ENCODE assay signal across 9 mouse cellular contexts in the genomic region with DNA sequence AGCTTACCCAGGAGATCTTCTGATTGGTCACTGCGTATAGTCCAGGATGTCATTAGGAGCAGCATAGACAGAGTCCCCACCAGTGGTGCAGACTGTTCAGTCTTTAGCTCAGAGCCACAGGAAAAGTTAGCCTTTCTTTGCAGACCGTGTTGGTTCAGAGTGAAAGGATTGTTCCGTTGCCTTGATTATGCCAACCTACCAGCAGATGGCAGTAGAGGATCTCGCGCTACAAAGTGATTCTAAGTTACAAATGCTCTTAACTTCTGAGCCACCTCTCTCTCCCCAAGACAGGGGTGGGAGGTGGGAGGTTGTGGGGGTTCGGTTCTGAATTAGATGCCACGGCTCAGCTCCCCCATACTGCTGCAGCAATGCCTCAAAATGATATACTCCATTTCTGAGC. TPM values are rescaled to one million over a fixed set of nuclear protein-coding genes. Genes with fewer than 3 reads are reported as not detected.
A peak's percentile ranks its signal among the peaks of the same experiment; 100 is the strongest.
DNase-seq lines count a peak whose midpoint lies in the region; ATAC-seq and TF ChIP-seq lines count a peak whose summit lies in the region.
"Had no signal": no experiment of that assay in that cellular context is flagged by ENCODE, and none has a peak within 500 bp of the region (broad histone marks: within the 10 kb centered on the region; RNA-seq: fewer than 3 reads in every experiment).

No protein-coding gene starts in this region.

- no peaks in the 10 kb centered on the region for H3K4me1 ChIP-seq in limb, embryonic 10.5 days
- H3K4me1 ChIP-seq: heart, embryonic 15.5 days had no signal

- intact Hi-C loops in gastrocnemius, adult 2 months (cut with DNase I) = loop anchor here (1.0 to 2.0 kb wide), 2 partner anchors 129 to 362 kb away; no protein-coding TSS in a partner anchor

- TF ChIP-seq CTCF in gastrocnemius, adult 2 months (IDR thresholded peaks at IDR 0.05) = peak; percentile 99

- DNase-seq in B cell, adult 2 months = peak; percentile 77 to 78
- DNase-seq in R1 (ENCODE audit: low read depth, low spot score) = peak; percentile 72
- peak; percentile 76 to 86 for DNase-seq in cerebellum, postnatal 10 days
- peak; percentile 59 for DNase-seq in gastrocnemius, adult 2 months
- peak; percentile 61 for DNase-seq in kidney, adult 18-20 months
- peak; percentile 71 for DNase-seq in limb, embryonic 10.5 days (ENCODE audit: low spot score)
- peak; percentile 66 for DNase-seq in testis, postnatal 10 days (ENCODE audit: low spot score)

- no peak overlapping the region for H3K4me3 ChIP-seq in gastrocnemius, adult 2 months
- H3K4me3 ChIP-seq in limb, embryonic 10.5 days = no peak overlapping the region
- H3K4me3 ChIP-seq: heart, embryonic 15.5 days had no signal

- H3K27ac ChIP-seq in gastrocnemius, adult 2 months = no peak overlapping the region
- no peak overlapping the region for H3K27ac ChIP-seq in limb, embryonic 10.5 days
- H3K27ac ChIP-seq: heart, embryonic 15.5 days had no signal

- no peaks in the 10 kb centered on the region for H3K27me3 ChIP-seq in limb, embryonic 10.5 days (ENCODE audit: low read depth, poor library complexity, severe bottlenecking)

- H3K36me3 ChIP-seq in limb, embryonic 10.5 days = no peaks in the 10 kb centered on the region
- H3K36me3 ChIP-seq: heart, embryonic 15.5 days had no signal

- 14% methylated on average over 7 of the region's 7 CpGs for WGBS in limb, embryonic 10.5 days

- ATAC-seq in monocyte, adult 5-6 weeks (replicated peaks; ENCODE audit: insufficient number of reproducible peaks, low FRiP score, low TSS enrichment, poor library complexity, severe bottlenecking) = peak; percentile 75

- H3K9me3 ChIP-seq in limb, embryonic 10.5 days (replicated peaks) = no peaks in the 10 kb centered on the region
- H3K9me3 ChIP-seq: heart, embryonic 15.5 days had no signal

RNA-seq across cellular contexts. Expression of gene Inpp4a, which starts 27.2 kb away (rescaled TPM):
- total RNA-seq in gastrocnemius, adult 2 months (2021) = 10 to 100 TPM; 18.0 to 19.5 TPM
- polyA plus RNA-seq in limb, embryonic 10.5 days (2016; fragmentation: Nextera tagmentation; extraction: Ambion mirVana) = 7.9 and 11.3 TPM in 2 replicates
- 17.2 to 32.5 TPM (median 17.4 TPM) in 3 replicates for total RNA-seq in monocyte, adult 5-6 weeks (2017)

RNA-seq across cellular contexts. Expression of gene Cnga3, which starts 58.2 kb away (rescaled TPM):
- total RNA-seq in gastrocnemius, adult 2 months (2021) = under 1 TPM; 0.26 to 0.45 TPM
- polyA plus RNA-seq in limb, embryonic 10.5 days (2016; fragmentation: Nextera tagmentation; extraction: Ambion mirVana) = not detected in 2 replicates
- total RNA-seq in monocyte, adult 5-6 weeks (2017) = not detected in 3 replicates
